Comparison of ENCODE assay signal across 8 mouse cellular contexts in genomic region chr6:119846751-119847517, GRCm38 (mm10). TPM values are rescaled to one million over a fixed set of nuclear protein-coding genes. Genes with fewer than 3 reads are reported as not detected.
A peak's percentile ranks its signal among the peaks of the same experiment; 100 is the strongest.
DNase-seq lines count a peak whose midpoint lies in the region; ATAC-seq and TF ChIP-seq lines count a peak whose summit lies in the region.

No protein-coding gene starts in this region.

- WGBS in forebrain, embryonic 10.5 days = 29% methylated on average over 11 of the region's 11 CpGs
- 32% methylated on average over 11 of the region's 11 CpGs for WGBS in liver, embryonic 13.5 days (ENCODE audit: insufficient replicate concordance)

- no peaks in the 10 kb centered on the region for H3K27me3 ChIP-seq in forebrain, embryonic 10.5 days (ENCODE audit: poor library complexity, severe bottlenecking)
- H3K27me3 ChIP-seq in liver, embryonic 13.5 days = no peaks in the 10 kb centered on the region

- peaks cover 0 to 2% of the 10 kb centered on the region in 2 experiments; a peak in 2 of 4 replicates for H3K4me1 ChIP-seq in ES-E14 (ENCODE audit: control insufficient read depth in 2 of 2, insufficient read depth in 2 of 2, low read length in 2 of 2, poor library complexity in 1 of 2)
- H3K4me1 ChIP-seq in forebrain, embryonic 10.5 days = peaks cover 41% of the 10 kb centered on the region
- H3K4me1 ChIP-seq in liver, embryonic 13.5 days (replicated peaks) = peaks cover 22% of the 10 kb centered on the region

- in situ Hi-C loops in ES-E14 (cut with MboI; ENCODE audit: low sequenced_read_pairs in 2 of 2, unreplicated experiment in 2 of 2) = no loop called here

- peak; percentile 45 for DNase-seq in kidney, adult 9 months
- no peak for DNase-seq in kidney, adult 18-20 months
- peak; percentile 8 for DNase-seq in ES-E14 (ENCODE audit: low read depth, low spot score)
- no peak for DNase-seq in forebrain, embryonic 10.5 days (ENCODE audit: extremely low spot score, low spot score)
- DNase-seq in liver, embryonic 13.5 days = no peak
- DNase-seq in ovary, postnatal 10 days (ENCODE audit: low spot score) = no peak
- DNase-seq in cerebellum, postnatal 10 days = no peak

- peak overlapping the region; percentile 90 to 98 for H3K4me3 ChIP-seq in ES-E14 (ENCODE audit: insufficient read depth in 1 of 2, low read depth in 1 of 2, low read length in 2 of 2, poor library complexity in 1 of 2, severe bottlenecking in 1 of 2)
- H3K4me3 ChIP-seq in forebrain, embryonic 10.5 days = peak overlapping the region; percentile 92
- H3K4me3 ChIP-seq in liver, embryonic 13.5 days (replicated peaks) = peak overlapping the region; percentile 91

- no peak for ATAC-seq in liver, embryonic 13.5 days (ENCODE audit: low read depth)
- no peak for ATAC-seq in frontal cortex, adult (ENCODE audit: low TSS enrichment)

- H3K27ac ChIP-seq in ES-E14 (ENCODE audit: insufficient read depth, low read depth, low read length, poor library complexity, severe bottlenecking) = peak overlapping the region; percentile 94; the same call in 1 of the 2 replicates
- H3K27ac ChIP-seq in forebrain, embryonic 10.5 days = peak overlapping the region; percentile 99
- H3K27ac ChIP-seq in liver, embryonic 13.5 days = peak overlapping the region; percentile 88; the same call in 1 of the 2 replicates

- peak overlapping the region; percentile 96 for H3K4me2 ChIP-seq in liver, embryonic 13.5 days

- no peaks in the 10 kb centered on the region for H3K9me3 ChIP-seq in ES-E14 (ENCODE audit: control insufficient read depth, insufficient read depth, low read depth, low read length)
- no peaks in the 10 kb centered on the region for H3K9me3 ChIP-seq in forebrain, embryonic 10.5 days
- no peaks in the 10 kb centered on the region for H3K9me3 ChIP-seq in liver, embryonic 13.5 days (replicated peaks)

- H3K36me3 ChIP-seq in ES-E14 (ENCODE audit: control insufficient read depth, insufficient read depth, low read length, poor library complexity, severe bottlenecking) = no peaks in the 10 kb centered on the region
- H3K36me3 ChIP-seq in forebrain, embryonic 10.5 days (replicated peaks) = no peaks in the 10 kb centered on the region
- no peaks in the 10 kb centered on the region for H3K36me3 ChIP-seq in liver, embryonic 13.5 days

- peak overlapping the region; percentile 98 for H3K9ac ChIP-seq in ES-E14 (ENCODE audit: insufficient read depth, low read depth, low read length, poor library complexity, severe bottlenecking)
- H3K9ac ChIP-seq in liver, embryonic 13.5 days = peak overlapping the region; percentile 95

TF ChIP-seq in ES-E14, 5 proteins besides CTCF, POLR2A, EP300 and RAD21:
- TF ChIP-seq MAFK (IDR thresholded peaks at IDR 0.05; ENCODE audit: insufficient read depth, low read depth, low read length) = no peak

RNA-seq across cellular contexts. Expression of gene Erc1, which starts 1.0 kb away (rescaled TPM):
- 14.7 and 16.5 TPM in 2 replicates for total RNA-seq in ES-E14 (2012; rRNA removed)
- 19.6 and 22.5 TPM in 2 replicates for polyA plus RNA-seq in forebrain, embryonic 10.5 days (2016; fragmentation: Nextera tagmentation; extraction: Ambion mirVana)
- polyA plus RNA-seq in liver, embryonic 13.5 days (2015; fragmentation: Nextera tagmentation; extraction: Ambion mirVana) = 3.9 TPM in 2 replicates

RNA-seq across cellular contexts. Expression of gene Rad52, which starts 55.6 kb away (rescaled TPM):
- total RNA-seq in ES-E14 (2012; rRNA removed) = 21.9 and 26.4 TPM in 2 replicates
- 21.2 and 26.1 TPM in 2 replicates for polyA plus RNA-seq in forebrain, embryonic 10.5 days (2016; fragmentation: Nextera tagmentation; extraction: Ambion mirVana)
- 11.2 and 13.1 TPM in 2 replicates for polyA plus RNA-seq in liver, embryonic 13.5 days (2015; fragmentation: Nextera tagmentation; extraction: Ambion mirVana)

Comparison
In these comparisons a context has a peak if more than half of its experiments do, and no peak if none do; other contexts are left out.
1. DNase-seq: peak in kidney, adult 9 months (single experiment) and ES-E14 (single experiment); none in kidney, adult 18-20 months (single experiment), forebrain, embryonic 10.5 days (single experiment), liver, embryonic 13.5 days (single experiment), ovary, postnatal 10 days (single experiment) and cerebellum, postnatal 10 days (0 of 2).
2. Peak in every context shown above with its lines, with median percentiles within 50 percentile points of each other: H3K27ac ChIP-seq and H3K4me3 ChIP-seq.